Mouse (Mus musculus): ENCODE measurements around the gene Notum. TPM values are rescaled to one million over a fixed set of nuclear protein-coding genes. Genes with fewer than 3 reads are reported as not detected.

Notum gene
- polyA plus RNA-seq, 1 experiment from 2014 or later, result 6.2 TPM

DNA sequence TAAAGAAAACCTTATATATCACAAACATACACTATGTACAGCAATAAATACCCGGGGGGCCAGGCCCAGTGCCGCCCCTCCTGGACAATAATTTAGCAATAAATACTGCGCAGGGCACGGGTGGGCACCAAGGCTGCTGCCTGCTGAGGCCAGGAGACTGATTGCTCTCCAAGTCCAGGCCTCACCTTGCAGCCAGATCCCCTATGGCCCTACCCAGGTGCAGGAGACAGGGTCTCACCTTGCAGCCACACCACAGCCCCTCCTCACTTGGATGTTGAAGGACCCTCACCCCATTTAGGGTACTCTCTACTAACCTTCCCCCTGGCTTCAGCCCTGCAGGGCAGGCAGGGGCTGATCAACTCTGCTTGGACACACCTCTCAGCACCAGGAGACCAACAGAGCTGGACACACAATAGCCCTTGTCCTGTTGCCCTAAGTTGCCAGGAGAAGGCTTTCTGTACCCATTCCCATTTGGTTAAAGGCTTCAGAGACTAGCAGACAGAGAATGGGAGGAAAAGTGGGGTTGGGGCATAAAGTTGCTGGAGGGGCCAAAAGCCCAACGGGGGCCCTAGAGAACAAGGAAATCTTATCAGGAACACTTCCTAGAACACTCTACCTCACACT is 35.7 kb downstream of the Notum start, which contains the start of gene Sirt7:
Gene Sirt7, minus strand, starts transcription at position 89 of the 624 bp plus-strand sequence.
- ATAC-seq (ENCODE audit: insufficient number of reproducible peaks, low FRiP score, low TSS enrichment, low read depth), result peak; percentile 21

GRCm38 (mm10) chr11:120624680-120625111 is 36.3 kb downstream of the Notum start:
- Histone ChIP-seq H3K4me2 (replicated peaks) (peak overlapping the region; percentile 100), H3K27me3 (no peaks in the 10 kb centered on the region), H3K27ac (replicated peaks) (peak overlapping the region; percentile 80), H3K36me3 (peaks cover 57% of the 10 kb centered on the region), H3K9me3 (replicated peaks) (no peaks in the 10 kb centered on the region), H3K9ac (peak overlapping the region; percentile 87), H3K4me3 (replicated peaks) (peak overlapping the region; percentile 100), H3K4me1 (peaks cover 25% of the 10 kb centered on the region)
- ATAC-seq (ENCODE audit: insufficient number of reproducible peaks, low FRiP score, low TSS enrichment, low read depth), result peak; percentile 81
- WGBS, result 1% methylated on average over 53 of the region's 53 CpGs

More for the DNA sequence above, 35.7 kb downstream of the Notum start, which contains the start of gene Sirt7:
- Histone ChIP-seq H3K27me3 (no peaks in the 10 kb centered on the region), H3K36me3 (peaks cover 52% of the 10 kb centered on the region), H3K4me1 (peaks cover 31% of the 10 kb centered on the region), H3K4me2 (replicated peaks) (peak within 1 kb of the TSS; percentile 100), H3K9me3 (replicated peaks) (no peaks in the 10 kb centered on the region), H3K4me3 (replicated peaks) (peak within 1 kb of the TSS; percentile 100), H3K27ac (replicated peaks) (peak within 1 kb of the TSS; percentile 80), H3K9ac (peak within 1 kb of the TSS; percentile 87)
- WGBS, result 21% methylated on average over 5 of the region's 5 CpGs

- H3K9me3 ChIP-seq (replicated peaks), result no peaks in the 10 kb centered on the region
- H3K4me2 ChIP-seq (replicated peaks), result peak overlapping the region; percentile 100
- peaks cover 53% of the 10 kb centered on the region for H3K36me3 ChIP-seq
- no peaks in the 10 kb centered on the region for H3K27me3 ChIP-seq
- WGBS, result 13% methylated on average over 30 of the region's 30 CpGs
- peak overlapping the region; percentile 100 for H3K4me3 ChIP-seq (replicated peaks)
- peaks cover 20% of the 10 kb centered on the region for H3K4me1 ChIP-seq
- peak overlapping the region; percentile 80 for H3K27ac ChIP-seq (replicated peaks)
- H3K9ac ChIP-seq, result peak overlapping the region; percentile 87
- ATAC-seq (ENCODE audit: insufficient number of reproducible peaks, low FRiP score, low TSS enrichment, low read depth), result peak; percentile 67; the same call in 1 of the 2 replicates
Measured at GRCm38 (mm10) chr11:120623961-120624679, 36.9 kb downstream of the Notum start.

GRCm38 (mm10) chr11:120622805-120623204 is 38.2 kb downstream of the Notum start:
- H3K4me3 ChIP-seq (replicated peaks), result no peak overlapping the region
- H3K27me3 ChIP-seq, result no peaks in the 10 kb centered on the region
- H3K27ac ChIP-seq (replicated peaks), result no peak overlapping the region
- no peak overlapping the region for H3K9ac ChIP-seq
- no peak for ATAC-seq (ENCODE audit: insufficient number of reproducible peaks, low FRiP score, low TSS enrichment, low read depth)
- peaks cover 56% of the 10 kb centered on the region for H3K36me3 ChIP-seq
- H3K9me3 ChIP-seq (replicated peaks), result no peaks in the 10 kb centered on the region
- no peak overlapping the region for H3K4me2 ChIP-seq (replicated peaks)
- peaks cover 22% of the 10 kb centered on the region for H3K4me1 ChIP-seq
- 89% methylated on average over 6 of the region's 6 CpGs for WGBS

DNA sequence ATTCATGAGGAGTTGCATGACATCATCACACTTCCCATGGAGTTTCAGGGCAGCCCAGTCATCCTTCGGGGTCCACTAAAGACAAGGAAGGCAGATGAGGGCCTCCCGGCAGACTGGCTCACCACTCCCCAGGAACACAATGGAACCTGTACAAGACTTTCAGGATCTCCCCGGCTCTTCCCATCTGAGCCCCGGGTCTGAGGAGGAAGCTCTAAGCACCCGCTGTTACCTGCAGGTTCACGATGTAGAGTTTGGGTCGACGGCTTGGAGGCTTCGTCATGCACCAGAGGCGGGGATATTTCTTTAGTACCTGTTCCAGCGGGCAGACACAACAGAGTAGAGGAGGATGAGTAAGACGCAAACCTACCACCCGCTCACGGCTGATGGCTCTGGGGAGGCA is 40.8 kb downstream of the Notum start:
- H3K4me2 ChIP-seq (replicated peaks), result no peak overlapping the region
- H3K4me1 ChIP-seq, result peaks cover 30% of the 10 kb centered on the region
- ATAC-seq (ENCODE audit: insufficient number of reproducible peaks, low FRiP score, low TSS enrichment, low read depth), result no peak
- no peaks in the 10 kb centered on the region for H3K9me3 ChIP-seq (replicated peaks)
- H3K27ac ChIP-seq (replicated peaks), result no peak overlapping the region
- no peaks in the 10 kb centered on the region for H3K27me3 ChIP-seq
- H3K9ac ChIP-seq, result no peak overlapping the region
- WGBS, result 92% methylated on average over 14 of the region's 14 CpGs
- peaks cover 51% of the 10 kb centered on the region for H3K36me3 ChIP-seq
- H3K4me3 ChIP-seq (replicated peaks), result no peak overlapping the region

GRCm38 (mm10) chr11:120618619-120619535 is 42.1 kb downstream of the Notum start:
- 93% methylated on average over 25 of the region's 25 CpGs for WGBS
- no peaks in the 10 kb centered on the region for H3K9me3 ChIP-seq (replicated peaks)
- H3K27ac ChIP-seq (replicated peaks), result no peak overlapping the region
- H3K36me3 ChIP-seq, result peaks cover 60% of the 10 kb centered on the region
- no peaks in the 10 kb centered on the region for H3K27me3 ChIP-seq
- peaks cover 21% of the 10 kb centered on the region for H3K4me1 ChIP-seq
- ATAC-seq (ENCODE audit: insufficient number of reproducible peaks, low FRiP score, low TSS enrichment, low read depth), result no peak
- no peak overlapping the region for H3K9ac ChIP-seq
- no peak overlapping the region for H3K4me3 ChIP-seq (replicated peaks)
- no peak overlapping the region for H3K4me2 ChIP-seq (replicated peaks)

DNA sequence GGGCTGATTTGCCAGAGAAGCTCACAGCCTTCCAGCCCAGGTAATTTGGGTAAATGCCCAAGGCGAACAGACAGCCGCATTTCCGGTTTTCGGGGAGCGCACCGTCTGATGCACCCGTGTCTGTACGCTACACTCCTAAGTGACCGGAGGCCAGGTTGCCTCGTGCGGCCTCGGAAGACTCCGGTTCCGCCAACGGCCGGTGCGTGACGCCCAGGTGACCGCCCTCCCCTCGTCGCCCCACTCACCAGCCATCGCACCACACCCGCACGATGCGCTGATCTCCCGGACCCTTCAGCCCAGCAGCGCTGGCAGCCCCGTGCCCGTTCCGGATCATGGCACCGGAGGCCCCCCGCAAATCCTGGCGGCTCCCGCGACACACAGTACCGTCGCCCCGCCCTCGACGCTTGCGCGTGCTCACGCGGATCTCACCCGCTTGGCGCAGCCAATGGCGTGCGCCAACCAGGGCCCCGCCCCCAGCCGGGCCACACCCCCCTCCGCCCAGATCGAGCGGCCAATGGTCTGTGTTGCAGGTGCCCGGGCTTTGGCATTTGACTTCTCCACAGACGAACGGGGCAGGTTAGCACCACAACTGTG is 43.4 kb downstream of the Notum start, which contains the start of gene Pcyt2:
Gene Pcyt2, minus strand, starts transcription at position 418 of the 594 bp plus-strand sequence.
- Histone ChIP-seq H3K9ac (peak within 1 kb of the TSS; percentile 72), H3K9me3 (replicated peaks) (no peaks in the 10 kb centered on the region), H3K27ac (replicated peaks) (peak within 1 kb of the TSS; percentile 77), H3K4me3 (replicated peaks) (peak within 1 kb of the TSS; percentile 80), H3K36me3 (peaks cover 64% of the 10 kb centered on the region), H3K4me2 (replicated peaks) (peak within 1 kb of the TSS; percentile 74), H3K27me3 (no peaks in the 10 kb centered on the region), H3K4me1 (peaks cover 19% of the 10 kb centered on the region)
- WGBS, result under 1% methylated on average over 56 of the region's 56 CpGs
- ATAC-seq (ENCODE audit: insufficient number of reproducible peaks, low FRiP score, low TSS enrichment, low read depth), result peak; percentile 91

- 43% methylated on average over 4 of the region's 4 CpGs for WGBS
- peak overlapping the region; percentile 80 for H3K4me3 ChIP-seq (replicated peaks)
- peaks cover 67% of the 10 kb centered on the region for H3K36me3 ChIP-seq
- peaks cover 19% of the 10 kb centered on the region for H3K4me1 ChIP-seq
- 0 out of 2 replicates have a peak overlapping the region, but pooled peaks have one; percentile 77 for H3K27ac ChIP-seq (replicated peaks)
- no peaks in the 10 kb centered on the region for H3K27me3 ChIP-seq
- no peak for ATAC-seq (ENCODE audit: insufficient number of reproducible peaks, low FRiP score, low TSS enrichment, low read depth)
- H3K9ac ChIP-seq, result peak overlapping the region; percentile 72
- H3K9me3 ChIP-seq (replicated peaks), result no peaks in the 10 kb centered on the region
- peak overlapping the region; percentile 74 for H3K4me2 ChIP-seq (replicated peaks)
Measured at GRCm38 (mm10) chr11:120616617-120617294, 44.2 kb downstream of the Notum start.

- Histone ChIP-seq H3K27ac (replicated peaks) (no peak overlapping the region), H3K9me3 (replicated peaks) (no peaks in the 10 kb centered on the region), H3K4me1 (peaks cover 19% of the 10 kb centered on the region), H3K36me3 (peaks cover 67% of the 10 kb centered on the region), H3K9ac (no peak overlapping the region), H3K4me3 (replicated peaks) (no peak overlapping the region), H3K27me3 (no peaks in the 10 kb centered on the region), H3K4me2 (replicated peaks) (no peak overlapping the region)
- ATAC-seq (ENCODE audit: insufficient number of reproducible peaks, low FRiP score, low TSS enrichment, low read depth), result no peak
- WGBS, result 90% methylated on average over 11 of the region's 11 CpGs
Measured at GRCm38 (mm10) chr11:120615606-120616203, 45.3 kb downstream of the Notum start.

- Histone ChIP-seq H3K9ac (no peak overlapping the region), H3K4me1 (peaks cover 19% of the 10 kb centered on the region)
- WGBS, result 91% methylated on average over 6 of the region's 6 CpGs
Measured at GRCm38 (mm10) chr11:120615167-120615566, 45.8 kb downstream of the Notum start.

More at GRCm38 (mm10) chr11:120615167-120615566, 45.8 kb downstream of the Notum start:
- Histone ChIP-seq H3K36me3 (peaks cover 66% of the 10 kb centered on the region), H3K27ac (replicated peaks) (no peak overlapping the region), H3K4me2 (replicated peaks) (no peak overlapping the region), H3K9me3 (replicated peaks) (no peaks in the 10 kb centered on the region), H3K4me3 (replicated peaks) (no peak overlapping the region), H3K27me3 (no peaks in the 10 kb centered on the region)
- ATAC-seq (ENCODE audit: insufficient number of reproducible peaks, low FRiP score, low TSS enrichment, low read depth), result no peak

Data from embryonic facial prominence, embryonic 15.5 days (tissue).